Mouse (Mus musculus): ENCODE data around the gene Pde7b. TPM values are rescaled to one million over a fixed set of nuclear protein-coding genes. Genes with fewer than 3 reads are reported as not detected.

The Pde7b gene
- polyA plus RNA-seq, 1 experiment from 2014 or later: 4.3 TPM

DNA sequence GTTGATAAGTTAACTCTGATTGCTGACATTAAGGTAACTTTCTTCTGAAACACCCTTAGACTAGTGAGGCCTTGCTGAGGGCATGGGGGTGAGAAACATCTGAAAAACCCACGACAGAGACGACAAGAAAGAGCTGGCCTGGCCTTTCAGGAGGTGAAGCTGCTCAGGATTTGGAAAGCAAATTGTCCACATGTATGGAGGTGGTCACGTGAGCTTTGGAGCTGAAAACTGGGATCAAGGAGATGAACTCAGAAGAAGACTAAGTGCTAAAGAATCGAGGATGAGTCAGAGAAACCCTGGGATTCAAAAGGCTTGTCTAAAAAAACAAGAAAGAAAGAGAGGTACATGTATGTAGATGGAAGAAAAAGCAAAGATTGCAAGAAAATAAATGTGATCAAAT, 65.2 kb downstream of the Pde7b start:
- 73% methylated on average over 4 of the region's 4 CpGs for WGBS
- no peaks in the 10 kb centered on the region for H3K4me1 ChIP-seq (ENCODE audit: control insufficient read depth, insufficient read depth, low read length)
- no peaks in the 10 kb centered on the region for H3K27me3 ChIP-seq (ENCODE audit: control insufficient read depth, insufficient read depth, low read length)

GRCm38 (mm10) chr10:20659268-20659667, 65.6 kb downstream of the Pde7b start:
- Histone ChIP-seq H3K4me1 (ENCODE audit: control insufficient read depth, insufficient read depth, low read length) (no peaks in the 10 kb centered on the region), H3K27ac (replicated peaks; ENCODE audit: low read depth, low read length) (no peak overlapping the region), H3K9me3 (replicated peaks; ENCODE audit: control insufficient read depth, low read length) (no peaks in the 10 kb centered on the region), H3K4me2 (ENCODE audit: low read depth, low read length) (no peak overlapping the region), H3K27me3 (ENCODE audit: control insufficient read depth, insufficient read depth, low read length) (no peaks in the 10 kb centered on the region), H3K4me3 (ENCODE audit: low read depth, low read length) (no peak overlapping the region), H3K9ac (replicated peaks; ENCODE audit: low read length) (no peak overlapping the region), H3K36me3 (replicated peaks; ENCODE audit: control insufficient read depth, insufficient read depth, low read depth, low read length) (no peaks in the 10 kb centered on the region)
- WGBS: 84% methylated on average over 7 of the region's 7 CpGs
- no peak for DNase-seq (ENCODE audit: low spot score)
- ATAC-seq (replicated peaks; ENCODE audit: insufficient number of reproducible peaks, low FRiP score, low TSS enrichment, low read depth): no peak

More for the DNA sequence above, 65.2 kb downstream of the Pde7b start:
- H3K27ac ChIP-seq (replicated peaks; ENCODE audit: low read depth, low read length): no peak overlapping the region
- DNase-seq (ENCODE audit: low spot score): no peak
- no peak overlapping the region for H3K9ac ChIP-seq (replicated peaks; ENCODE audit: low read length)
- H3K4me2 ChIP-seq (ENCODE audit: low read depth, low read length): no peak overlapping the region
- no peaks in the 10 kb centered on the region for H3K9me3 ChIP-seq (replicated peaks; ENCODE audit: control insufficient read depth, low read length)
- H3K36me3 ChIP-seq (replicated peaks; ENCODE audit: control insufficient read depth, insufficient read depth, low read depth, low read length): no peaks in the 10 kb centered on the region
- no peak for ATAC-seq (replicated peaks; ENCODE audit: insufficient number of reproducible peaks, low FRiP score, low TSS enrichment, low read depth)
- H3K4me3 ChIP-seq (ENCODE audit: low read depth, low read length): no peak overlapping the region

GRCm38 (mm10) chr10:20658716-20659115, 66.2 kb downstream of the Pde7b start:
- H3K4me2 ChIP-seq (ENCODE audit: low read depth, low read length): no peak overlapping the region
- H3K4me3 ChIP-seq (ENCODE audit: low read depth, low read length): no peak overlapping the region
- ATAC-seq (replicated peaks; ENCODE audit: insufficient number of reproducible peaks, low FRiP score, low TSS enrichment, low read depth): no peak
- no peak for DNase-seq (ENCODE audit: low spot score)
- H3K9me3 ChIP-seq (replicated peaks; ENCODE audit: control insufficient read depth, low read length): no peaks in the 10 kb centered on the region
- H3K36me3 ChIP-seq (replicated peaks; ENCODE audit: control insufficient read depth, insufficient read depth, low read depth, low read length): no peaks in the 10 kb centered on the region
- no peaks in the 10 kb centered on the region for H3K27me3 ChIP-seq (ENCODE audit: control insufficient read depth, insufficient read depth, low read length)
- no peak overlapping the region for H3K9ac ChIP-seq (replicated peaks; ENCODE audit: low read length)
- H3K4me1 ChIP-seq (ENCODE audit: control insufficient read depth, insufficient read depth, low read length): no peaks in the 10 kb centered on the region
- H3K27ac ChIP-seq (replicated peaks; ENCODE audit: low read depth, low read length): no peak overlapping the region
- 88% methylated on average over 7 of the region's 7 CpGs for WGBS

DNA sequence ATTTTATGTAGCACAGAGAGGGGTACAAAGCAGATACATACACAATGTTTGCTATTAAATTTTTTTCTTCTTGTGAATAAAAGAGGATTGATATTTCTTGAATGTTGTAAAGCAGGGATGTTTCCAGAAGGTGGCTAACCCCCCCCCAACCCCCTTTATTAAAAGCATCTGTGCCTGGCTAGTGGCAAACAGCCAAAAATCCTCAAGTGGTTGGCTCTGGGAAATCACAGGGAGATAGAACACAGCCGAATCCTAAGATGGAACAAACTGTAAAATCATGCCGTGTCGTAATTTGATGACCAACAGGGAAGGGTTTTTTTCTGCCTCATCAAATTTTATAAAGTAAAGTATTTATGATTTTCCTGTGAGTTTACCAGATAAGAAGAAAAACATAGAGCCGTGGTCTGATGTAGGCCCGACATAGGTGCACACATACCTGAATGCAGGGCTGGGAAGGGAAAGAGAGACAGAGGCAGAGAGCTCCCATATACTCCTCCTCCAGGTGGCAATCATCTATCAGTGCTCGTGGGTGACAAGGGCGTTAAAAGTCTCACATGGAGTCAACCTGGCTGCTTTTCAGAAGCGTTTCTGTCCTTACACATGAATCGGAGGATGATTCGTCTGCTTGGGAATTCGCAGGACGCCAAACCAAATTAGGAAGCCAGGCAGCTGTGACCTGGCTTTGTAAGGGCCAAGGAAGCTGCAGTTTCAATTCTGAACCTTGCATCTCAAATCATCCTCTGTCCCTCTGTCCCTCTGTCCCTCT, 67.4 kb downstream of the Pde7b start:
- H3K36me3 ChIP-seq (replicated peaks; ENCODE audit: control insufficient read depth, insufficient read depth, low read depth, low read length): no peaks in the 10 kb centered on the region
- ATAC-seq (replicated peaks; ENCODE audit: insufficient number of reproducible peaks, low FRiP score, low TSS enrichment, low read depth) (no peak), DNase-seq (ENCODE audit: low spot score) (peak; percentile 66)
- no peaks in the 10 kb centered on the region for H3K27me3 ChIP-seq (ENCODE audit: control insufficient read depth, insufficient read depth, low read length)
- H3K4me1 ChIP-seq (ENCODE audit: control insufficient read depth, insufficient read depth, low read length): no peaks in the 10 kb centered on the region
- no peak overlapping the region for H3K4me2 ChIP-seq (ENCODE audit: low read depth, low read length)
- WGBS: 53% methylated on average over 12 of the region's 12 CpGs
- H3K9ac ChIP-seq (replicated peaks; ENCODE audit: low read length): peak overlapping the region; percentile 22; the same call in 1 of the 2 replicates
- H3K27ac ChIP-seq (replicated peaks; ENCODE audit: low read depth, low read length): no peak overlapping the region
- no peak overlapping the region for H3K4me3 ChIP-seq (ENCODE audit: low read depth, low read length)
- no peaks in the 10 kb centered on the region for H3K9me3 ChIP-seq (replicated peaks; ENCODE audit: control insufficient read depth, low read length)

DNA sequence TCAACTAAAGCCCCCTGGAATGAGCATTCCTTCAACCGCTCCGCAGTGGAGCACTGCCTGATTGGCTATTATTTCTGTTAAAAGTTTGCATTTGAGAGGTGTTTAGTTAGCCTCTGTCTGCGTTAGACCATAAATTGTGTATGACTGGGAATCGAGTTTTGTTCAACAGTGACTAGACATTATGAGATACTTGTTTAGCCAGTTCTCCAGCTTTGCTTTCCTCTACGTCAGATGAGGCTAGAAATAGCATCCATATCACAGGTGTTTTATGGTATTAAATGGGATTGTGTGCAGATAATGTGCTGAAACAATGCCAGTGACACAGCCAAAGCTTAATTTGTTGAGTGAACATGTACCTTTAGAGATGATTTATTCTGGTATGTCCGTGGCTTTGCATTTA, 70.3 kb downstream of the Pde7b start:
- no peaks in the 10 kb centered on the region for H3K27me3 ChIP-seq (ENCODE audit: control insufficient read depth, insufficient read depth, low read length)
- no peaks in the 10 kb centered on the region for H3K4me1 ChIP-seq (ENCODE audit: control insufficient read depth, insufficient read depth, low read length)
- H3K4me3 ChIP-seq (ENCODE audit: low read depth, low read length): no peak overlapping the region
- H3K27ac ChIP-seq (replicated peaks; ENCODE audit: low read depth, low read length): no peak overlapping the region
- H3K9ac ChIP-seq (replicated peaks; ENCODE audit: low read length): no peak overlapping the region
- no peak for ATAC-seq (replicated peaks; ENCODE audit: insufficient number of reproducible peaks, low FRiP score, low TSS enrichment, low read depth)
- DNase-seq (ENCODE audit: low spot score): no peak
- no peaks in the 10 kb centered on the region for H3K9me3 ChIP-seq (replicated peaks; ENCODE audit: control insufficient read depth, low read length)
- H3K4me2 ChIP-seq (ENCODE audit: low read depth, low read length): no peak overlapping the region
- no peaks in the 10 kb centered on the region for H3K36me3 ChIP-seq (replicated peaks; ENCODE audit: control insufficient read depth, insufficient read depth, low read depth, low read length)
- 81% methylated on average over 6 of the region's 6 CpGs for WGBS

DNA sequence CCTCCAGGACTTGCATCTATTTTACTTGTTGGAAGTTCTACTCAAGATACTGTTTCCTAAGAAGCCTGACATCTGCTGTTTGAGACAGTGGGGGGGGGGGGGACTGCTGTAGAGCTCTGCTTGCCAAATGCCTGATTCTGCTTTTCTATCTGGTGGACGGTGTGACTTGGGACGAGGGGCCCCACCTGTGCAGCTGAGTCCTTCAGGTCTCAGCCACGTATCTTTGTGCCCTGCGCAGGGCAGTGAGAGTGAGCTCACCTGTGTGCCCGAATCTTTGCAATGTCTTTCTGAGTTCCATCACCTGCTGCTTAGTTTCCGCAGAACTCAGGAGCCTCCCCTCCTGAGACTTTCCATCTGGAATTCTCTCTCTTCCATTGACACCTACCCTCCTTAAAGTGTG, 70.7 kb downstream of the Pde7b start:
- Histone ChIP-seq H3K36me3 (replicated peaks; ENCODE audit: control insufficient read depth, insufficient read depth, low read depth, low read length) (no peaks in the 10 kb centered on the region), H3K4me3 (ENCODE audit: low read depth, low read length) (no peak overlapping the region), H3K27ac (replicated peaks; ENCODE audit: low read depth, low read length) (no peak overlapping the region), H3K4me2 (ENCODE audit: low read depth, low read length) (no peak overlapping the region), H3K9me3 (replicated peaks; ENCODE audit: control insufficient read depth, low read length) (no peaks in the 10 kb centered on the region), H3K27me3 (ENCODE audit: control insufficient read depth, insufficient read depth, low read length) (no peaks in the 10 kb centered on the region), H3K4me1 (ENCODE audit: control insufficient read depth, insufficient read depth, low read length) (no peaks in the 10 kb centered on the region), H3K9ac (replicated peaks; ENCODE audit: low read length) (no peak overlapping the region)
- 81% methylated on average over 6 of the region's 6 CpGs for WGBS
- DNase-seq (ENCODE audit: low spot score) (no peak), ATAC-seq (replicated peaks; ENCODE audit: insufficient number of reproducible peaks, low FRiP score, low TSS enrichment, low read depth) (no peak)

GRCm38 (mm10) chr10:20653299-20653698, 71.6 kb downstream of the Pde7b start:
- Histone ChIP-seq H3K4me1 (ENCODE audit: control insufficient read depth, insufficient read depth, low read length) (no peaks in the 10 kb centered on the region), H3K4me2 (ENCODE audit: low read depth, low read length) (no peak overlapping the region), H3K9ac (replicated peaks; ENCODE audit: low read length) (no peak overlapping the region), H3K27ac (replicated peaks; ENCODE audit: low read depth, low read length) (no peak overlapping the region), H3K36me3 (replicated peaks; ENCODE audit: control insufficient read depth, insufficient read depth, low read depth, low read length) (no peaks in the 10 kb centered on the region), H3K27me3 (ENCODE audit: control insufficient read depth, insufficient read depth, low read length) (no peaks in the 10 kb centered on the region), H3K4me3 (ENCODE audit: low read depth, low read length) (no peak overlapping the region), H3K9me3 (replicated peaks; ENCODE audit: control insufficient read depth, low read length) (no peaks in the 10 kb centered on the region)
- 82% methylated on average over 3 of the region's 3 CpGs for WGBS
- DNase-seq (ENCODE audit: low spot score) (no peak), ATAC-seq (replicated peaks; ENCODE audit: insufficient number of reproducible peaks, low FRiP score, low TSS enrichment, low read depth) (no peak)

DNA sequence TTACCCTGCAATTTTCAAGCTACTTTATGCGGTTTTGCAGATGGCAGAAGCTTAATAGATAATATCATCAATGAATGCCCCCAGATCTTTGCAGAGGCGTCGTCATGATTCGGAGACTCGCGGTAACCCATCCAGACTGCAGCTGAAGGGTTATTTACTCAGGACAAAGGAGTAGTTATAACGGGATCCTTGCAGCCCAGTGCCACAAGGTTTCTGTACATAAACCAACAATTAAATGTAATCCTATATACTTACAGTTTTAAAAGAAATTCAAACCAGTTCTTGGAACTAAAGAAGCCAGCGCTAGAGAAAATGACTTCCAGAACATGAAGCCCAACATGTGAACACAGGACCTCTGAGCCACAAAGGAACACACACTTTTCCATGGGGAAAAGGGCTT, 88.5 kb downstream of the Pde7b start:
- H3K4me2 ChIP-seq (ENCODE audit: low read depth, low read length): no peak overlapping the region; the same call in 1 of the 2 replicates
- no peak overlapping the region for H3K9ac ChIP-seq (replicated peaks; ENCODE audit: low read length)
- ATAC-seq (replicated peaks; ENCODE audit: insufficient number of reproducible peaks, low FRiP score, low TSS enrichment, low read depth) (no peak; the same call in 1 of the 2 replicates), DNase-seq (ENCODE audit: low spot score) (peak; percentile 62)
- H3K9me3 ChIP-seq (replicated peaks; ENCODE audit: control insufficient read depth, low read length): no peaks in the 10 kb centered on the region
- H3K27ac ChIP-seq (replicated peaks; ENCODE audit: low read depth, low read length): 0 out of 2 replicates have a peak overlapping the region, but pooled peaks have one; percentile 47
- H3K27me3 ChIP-seq (ENCODE audit: control insufficient read depth, insufficient read depth, low read length): no peaks in the 10 kb centered on the region
- H3K4me3 ChIP-seq (ENCODE audit: low read depth, low read length): no peak overlapping the region
- H3K36me3 ChIP-seq (replicated peaks; ENCODE audit: control insufficient read depth, insufficient read depth, low read depth, low read length): no peaks in the 10 kb centered on the region
- 42% methylated on average over 8 of the region's 8 CpGs for WGBS
- peaks cover 3% of the 10 kb centered on the region for H3K4me1 ChIP-seq (ENCODE audit: control insufficient read depth, insufficient read depth, low read length)
